Mouse (Mus musculus): ENCODE measurements around the gene Trpt1.

The Trpt1 gene

GRCm38 (mm10) chr19:6996006-6996405, at the start of gene Trpt1, which contains the start of gene Nudt22:
TSS of gene Trpt1 (plus strand) at chr19:6996131.
TSS of gene Nudt22 (minus strand) at chr19:6996117.
- peak in 1 of 2 experiments; percentile 51 for DNase-seq (ENCODE audit: low read depth in 2 of 2, low spot score in 2 of 2)

DNA sequence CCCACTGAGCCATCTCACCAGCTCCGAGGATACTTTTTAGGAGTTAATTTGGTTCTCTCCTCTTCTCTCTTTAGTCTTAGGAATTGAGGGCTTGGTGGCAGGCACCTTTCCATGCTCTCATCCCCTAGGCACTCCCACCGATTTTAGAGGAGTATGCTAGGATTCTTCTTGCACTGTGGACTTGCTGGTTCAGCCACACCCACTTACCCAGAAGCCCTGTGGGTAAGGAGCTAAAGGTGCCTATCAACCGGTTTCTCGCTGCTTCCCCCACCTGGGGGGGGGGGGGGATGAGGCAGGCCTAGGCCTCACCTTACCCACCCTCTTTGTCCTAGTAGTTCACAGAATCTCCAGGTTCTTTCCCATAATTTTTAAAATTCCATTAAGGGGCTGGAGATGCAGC, 48.2 kb upstream of the Trpt1 start:
- DNase-seq (ENCODE audit: low read depth in 2 of 2, low spot score in 2 of 2): no peak

- DNase-seq (ENCODE audit: low read depth in 2 of 2, low spot score in 2 of 2): no peak
These were observed 47.7 kb upstream of the Trpt1 start for GRCm38 (mm10) chr19:6948186-6948585.

- no peak for DNase-seq (ENCODE audit: low read depth in 2 of 2, low spot score in 2 of 2)
These were observed 46.4 kb upstream of the Trpt1 start for GRCm38 (mm10) chr19:6949532-6949931.

DNA sequence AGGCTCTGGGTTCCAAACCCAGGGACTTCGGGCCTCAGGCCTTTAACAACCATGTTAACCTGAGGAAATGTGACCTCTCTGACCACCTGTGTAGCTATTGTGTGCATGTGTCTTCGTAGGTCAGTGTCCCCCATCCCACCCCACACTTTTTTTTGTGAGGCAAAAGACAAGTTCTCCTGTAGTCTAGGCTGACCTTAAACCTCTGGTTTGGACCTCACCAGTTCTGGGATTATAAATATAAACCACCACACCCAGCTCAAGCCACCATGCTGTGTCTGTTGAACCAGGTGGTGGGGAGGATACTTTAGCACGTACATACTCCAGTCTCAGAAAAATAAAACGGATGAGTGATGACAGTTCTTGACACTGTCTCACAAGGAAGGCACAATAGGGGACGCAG, 46.0 kb upstream of the Trpt1 start:
- DNase-seq (ENCODE audit: low read depth in 2 of 2, low spot score in 2 of 2): no peak

DNA sequence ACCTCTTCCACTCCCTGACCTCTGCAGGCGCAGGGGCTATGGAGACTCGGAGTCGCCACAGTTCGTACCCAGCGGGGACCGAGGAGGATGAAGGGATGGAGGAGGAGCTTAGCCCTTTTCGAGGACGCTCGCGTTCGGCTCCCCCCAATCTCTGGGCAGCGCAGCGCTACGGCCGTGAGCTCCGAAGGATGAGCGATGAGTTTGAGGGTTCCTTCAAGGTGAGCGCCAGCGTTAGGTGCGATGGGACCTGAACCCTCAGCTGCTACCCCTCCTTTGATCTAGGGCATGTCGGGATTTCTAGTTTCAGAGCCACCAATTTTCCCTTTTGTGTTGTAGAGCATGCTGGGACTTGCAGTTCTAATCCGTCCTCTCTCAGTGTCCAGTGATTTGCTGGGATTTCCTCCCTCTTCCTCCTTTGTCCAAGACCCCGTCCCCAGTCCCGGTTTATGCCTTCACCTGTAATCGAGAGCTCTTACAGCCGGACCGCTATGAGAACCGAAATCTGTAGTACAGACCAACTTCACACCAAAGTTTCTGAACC, 45.2 kb upstream of the Trpt1 start:
- peak in 1 of 2 experiments; percentile 23 for DNase-seq (ENCODE audit: low read depth in 2 of 2, low spot score in 2 of 2)

GRCm38 (mm10) chr19:6951381-6951968, 44.5 kb upstream of the Trpt1 start:
- peak; percentile 52 to 62 for DNase-seq (ENCODE audit: low read depth in 2 of 2, low spot score in 2 of 2)

DNA sequence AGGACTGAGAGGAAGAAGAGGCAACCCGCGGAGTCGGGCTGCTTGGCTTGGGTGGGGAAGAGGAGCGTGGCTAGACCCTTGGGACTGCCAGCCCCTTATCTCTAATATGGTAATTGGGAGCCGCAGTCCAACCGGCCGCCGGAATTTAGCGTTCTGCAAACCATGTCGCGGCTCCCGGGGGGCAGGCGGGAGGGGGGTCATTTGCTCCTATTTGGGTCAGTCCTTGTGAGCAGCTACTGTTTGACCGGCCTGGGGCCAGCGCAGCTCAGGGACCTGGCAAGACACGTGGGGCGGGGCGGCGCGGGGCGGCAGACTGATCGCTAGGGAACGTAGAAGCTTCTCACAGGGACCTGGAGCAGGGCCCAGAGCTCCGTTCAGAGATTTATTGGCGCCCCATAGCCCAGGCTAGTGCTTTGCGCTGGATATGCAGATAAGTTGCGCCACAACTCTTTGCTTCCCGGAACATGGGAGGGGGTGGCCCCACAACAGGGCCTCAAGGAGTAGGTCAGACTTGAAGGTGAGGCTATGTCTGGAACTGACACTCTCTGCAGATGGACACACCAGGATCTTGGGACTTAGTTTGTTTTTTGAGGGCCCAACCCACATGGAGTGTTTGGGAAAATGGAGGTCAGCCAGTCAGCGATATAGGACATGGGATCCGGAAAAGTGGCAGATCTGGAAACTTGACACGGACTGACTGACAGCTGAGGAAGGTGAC, 43.8 kb upstream of the Trpt1 start:
- DNase-seq (ENCODE audit: low read depth in 2 of 2, low spot score in 2 of 2): peak in 1 of 2 experiments; percentile 21

GRCm38 (mm10) chr19:6952712-6953037, 43.3 kb upstream of the Trpt1 start:
- DNase-seq (ENCODE audit: low read depth in 2 of 2, low spot score in 2 of 2): no peak

DNA sequence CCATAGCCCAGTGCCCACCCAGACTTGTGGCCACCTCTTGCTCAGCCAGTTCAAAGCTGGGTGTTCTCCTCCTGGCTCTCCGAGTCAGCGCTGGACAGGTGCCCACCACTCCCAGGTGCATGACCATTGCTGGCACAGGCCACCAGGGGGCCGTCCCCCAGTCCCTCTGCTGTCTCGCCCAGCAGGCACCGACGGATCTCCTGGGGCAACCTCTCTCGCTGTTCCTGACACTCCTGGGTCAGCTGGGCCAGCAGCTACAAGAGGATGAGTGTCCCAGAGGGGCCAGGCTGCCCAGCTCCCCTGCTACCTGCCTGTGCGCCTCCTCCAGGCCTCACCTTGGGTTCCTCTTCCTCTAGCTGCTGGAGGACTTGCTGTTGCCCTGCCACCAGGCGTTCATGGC, 41.9 kb upstream of the Trpt1 start:
- DNase-seq (ENCODE audit: low read depth in 2 of 2, low spot score in 2 of 2): no peak

DNA sequence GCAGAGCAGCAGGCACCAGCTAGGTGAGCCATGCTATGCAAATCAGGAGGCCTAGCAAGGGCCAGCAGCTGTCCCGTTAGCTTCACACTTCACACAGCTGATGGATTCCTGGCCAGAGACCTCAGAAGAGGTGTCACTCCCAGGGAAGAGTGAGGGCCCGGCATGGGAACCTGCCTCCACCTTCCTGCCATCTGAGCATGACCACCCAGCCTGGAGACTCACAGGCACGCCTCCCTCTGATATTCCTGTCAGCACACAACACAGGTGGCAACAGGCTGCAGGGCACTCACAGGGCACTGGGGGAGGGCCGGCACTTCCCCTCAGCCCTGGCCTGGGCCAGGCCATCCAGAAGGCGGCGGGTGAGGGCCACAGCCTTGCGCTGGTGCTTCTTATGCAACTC, 40.5 kb upstream of the Trpt1 start:
- DNase-seq (ENCODE audit: low read depth in 2 of 2, low spot score in 2 of 2): no peak

- DNase-seq (ENCODE audit: low read depth in 2 of 2, low spot score in 2 of 2): no peak
These were observed 39.5 kb upstream of the Trpt1 start for GRCm38 (mm10) chr19:6956461-6956860.

DNA sequence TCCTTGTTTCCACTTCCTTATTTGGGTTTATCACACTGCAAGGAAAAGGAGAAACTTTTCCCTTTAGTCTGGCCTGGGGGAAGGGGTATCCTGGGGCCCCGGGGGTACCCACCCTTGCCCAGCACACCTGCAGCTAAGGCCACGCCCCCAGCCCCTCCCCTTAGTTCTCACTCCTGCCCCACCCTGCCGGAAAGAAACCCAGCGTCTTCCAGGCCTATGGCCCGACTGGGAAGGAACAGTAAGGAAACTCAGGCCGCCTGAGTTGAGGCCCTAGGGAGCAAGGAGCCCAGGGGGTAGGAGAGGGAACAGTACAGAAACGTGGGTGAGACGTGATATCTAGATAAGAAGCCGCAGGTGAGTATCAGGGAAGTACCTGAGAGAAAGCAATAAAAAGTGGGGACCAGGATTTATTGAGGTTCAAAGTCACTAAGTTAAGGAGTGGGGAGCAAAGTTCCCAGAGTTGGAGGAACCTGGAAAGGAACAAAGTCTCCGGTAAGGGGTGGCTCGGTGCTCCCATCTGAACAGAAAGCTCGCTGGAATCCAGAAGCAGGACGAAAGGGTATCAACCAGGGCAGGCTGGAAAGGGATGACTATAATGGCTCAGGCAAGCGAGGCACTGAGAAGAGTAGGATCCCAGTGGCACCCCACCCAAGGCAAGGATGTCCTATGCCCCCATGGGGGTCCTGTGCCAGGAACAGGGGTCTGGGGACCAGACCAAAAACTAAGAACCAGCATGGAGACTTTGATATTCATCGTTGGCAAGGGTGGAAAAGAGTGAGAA, 27.2 kb upstream of the Trpt1 start:
- no peak for DNase-seq (ENCODE audit: low read depth in 2 of 2, low spot score in 2 of 2)

GRCm38 (mm10) chr19:6969291-6969664, 26.7 kb upstream of the Trpt1 start:
- DNase-seq (ENCODE audit: low read depth in 2 of 2, low spot score in 2 of 2): no peak

GRCm38 (mm10) chr19:6969665-6970381, 26.1 kb upstream of the Trpt1 start:
- DNase-seq (ENCODE audit: low read depth in 2 of 2, low spot score in 2 of 2): peak; percentile 55 to 61

DNA sequence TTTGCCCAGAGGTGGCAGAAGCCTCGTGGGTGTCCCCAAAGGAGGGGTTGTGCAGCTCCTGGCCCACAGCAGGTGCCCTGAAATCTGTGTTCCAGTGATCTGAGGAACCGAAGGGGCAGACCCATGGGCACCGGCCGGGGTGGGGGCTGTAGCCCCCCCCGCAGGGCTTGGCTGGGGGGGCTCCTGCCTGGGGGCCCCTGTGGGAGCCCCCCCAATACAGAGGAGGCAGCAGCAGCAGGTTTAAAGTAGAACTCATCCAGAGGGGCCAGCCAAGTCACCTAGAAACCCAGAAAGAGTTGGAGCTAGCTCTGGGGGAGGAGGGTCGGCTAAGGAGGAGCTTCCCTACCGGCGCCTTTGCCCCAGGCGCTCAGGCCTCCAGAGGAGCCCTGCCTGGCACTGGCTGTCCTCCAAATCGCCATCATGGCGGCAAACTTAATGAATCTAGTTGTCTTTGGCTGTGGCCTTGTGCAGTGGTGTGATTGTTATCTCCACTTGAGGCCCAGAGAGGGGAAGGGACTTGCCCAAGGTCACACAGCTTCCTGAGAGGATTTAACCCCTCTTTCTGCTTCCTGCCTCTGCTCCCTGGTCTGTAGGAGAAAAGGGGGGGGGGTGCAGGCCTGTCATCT, 25.4 kb upstream of the Trpt1 start:
- DNase-seq (ENCODE audit: low read depth in 2 of 2, low spot score in 2 of 2): no peak

- no peak for DNase-seq (ENCODE audit: low read depth in 2 of 2, low spot score in 2 of 2)
These were observed 24.3 kb upstream of the Trpt1 start for GRCm38 (mm10) chr19:6971644-6972043.

DNA sequence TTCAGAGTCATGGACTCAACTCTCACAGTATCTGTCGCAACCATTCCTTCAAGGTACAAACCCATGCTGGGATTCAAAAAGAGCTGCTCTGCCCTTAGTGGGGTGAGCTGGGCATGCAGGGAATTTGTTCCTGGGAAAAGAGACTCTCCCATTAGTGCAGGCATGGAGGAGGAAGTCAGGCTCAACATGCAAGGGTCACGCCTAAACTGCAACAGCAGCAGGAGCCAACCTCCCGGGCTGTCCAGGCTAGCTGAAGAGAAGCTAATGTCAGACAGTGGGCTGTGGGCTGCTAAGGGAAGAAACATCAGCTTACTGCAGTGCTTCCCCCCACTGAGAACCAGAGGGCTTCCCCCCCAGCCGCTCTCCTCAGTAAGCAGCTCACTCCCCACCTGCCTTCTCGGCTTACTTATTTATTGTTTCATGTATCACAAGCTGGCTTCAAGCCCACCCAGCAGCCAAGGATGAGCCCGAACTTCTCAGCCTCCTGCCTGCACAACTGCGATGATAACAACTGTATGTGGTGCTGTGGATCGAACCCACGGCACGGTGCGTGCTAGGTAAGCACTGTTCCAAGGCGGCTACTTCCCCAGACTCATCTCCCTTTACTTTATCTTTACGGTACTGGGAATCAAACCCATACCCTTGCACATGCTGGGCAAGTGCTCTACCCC, 23.5 kb upstream of the Trpt1 start:
- DNase-seq (ENCODE audit: low read depth in 2 of 2, low spot score in 2 of 2): no peak

GRCm38 (mm10) chr19:6973581-6974190, 22.2 kb upstream of the Trpt1 start:
- no peak for DNase-seq (ENCODE audit: low read depth in 2 of 2, low spot score in 2 of 2)

Measured in CD8-positive naive resting alpha-beta T cell, adult 2 months (primary cell).